Mouse (Mus musculus): ENCODE results near the gene Minos1. TPM values are rescaled to one million over a fixed set of nuclear protein-coding genes. Genes with fewer than 3 reads are reported as not detected.

The Minos1 gene
- total RNA-seq, 1 experiment from 2014 or later, result 102 TPM

GRCm38 (mm10) chr4:139080259-139080658 is 50.7 kb downstream of the Minos1 start:
- ATAC-seq (replicated peaks; ENCODE audit: insufficient number of reproducible peaks, low FRiP score, low TSS enrichment, poor library complexity, severe bottlenecking), result no peak

- no peak for ATAC-seq (replicated peaks; ENCODE audit: insufficient number of reproducible peaks, low FRiP score, low TSS enrichment, poor library complexity, severe bottlenecking)
These were observed 51.5 kb downstream of the Minos1 start for GRCm38 (mm10) chr4:139079439-139079838.

- no peak for ATAC-seq (replicated peaks; ENCODE audit: insufficient number of reproducible peaks, low FRiP score, low TSS enrichment, poor library complexity, severe bottlenecking)
These were observed 52.2 kb downstream of the Minos1 start for GRCm38 (mm10) chr4:139078726-139079125.

- ATAC-seq (replicated peaks; ENCODE audit: insufficient number of reproducible peaks, low FRiP score, low TSS enrichment, poor library complexity, severe bottlenecking), result no peak
These were observed 52.6 kb downstream of the Minos1 start for GRCm38 (mm10) chr4:139078313-139078712.

- ATAC-seq (replicated peaks; ENCODE audit: insufficient number of reproducible peaks, low FRiP score, low TSS enrichment, poor library complexity, severe bottlenecking), result no peak
These were observed 55.0 kb downstream of the Minos1 start for GRCm38 (mm10) chr4:139075915-139076314.

- ATAC-seq (replicated peaks; ENCODE audit: insufficient number of reproducible peaks, low FRiP score, low TSS enrichment, poor library complexity, severe bottlenecking), result no peak
These were observed 55.7 kb downstream of the Minos1 start, which contains the start of gene Htr6 for GRCm38 (mm10) chr4:139075041-139075711. Gene Htr6, minus strand, starts transcription at chr4:139075570.

- ATAC-seq (replicated peaks; ENCODE audit: insufficient number of reproducible peaks, low FRiP score, low TSS enrichment, poor library complexity, severe bottlenecking), result no peak
These were observed 56.9 kb downstream of the Minos1 start for GRCm38 (mm10) chr4:139074060-139074459.

- no peak for ATAC-seq (replicated peaks; ENCODE audit: insufficient number of reproducible peaks, low FRiP score, low TSS enrichment, poor library complexity, severe bottlenecking)
These were observed 62.6 kb downstream of the Minos1 start for GRCm38 (mm10) chr4:139068287-139068686.

GRCm38 (mm10) chr4:139064831-139065230 is 66.1 kb downstream of the Minos1 start:
- no peak for ATAC-seq (replicated peaks; ENCODE audit: insufficient number of reproducible peaks, low FRiP score, low TSS enrichment, poor library complexity, severe bottlenecking)

- no peak for ATAC-seq (replicated peaks; ENCODE audit: insufficient number of reproducible peaks, low FRiP score, low TSS enrichment, poor library complexity, severe bottlenecking)
These were observed 71.3 kb downstream of the Minos1 start for GRCm38 (mm10) chr4:139059569-139059968.

GRCm38 (mm10) chr4:139058029-139058428 is 72.9 kb downstream of the Minos1 start:
- no peak for ATAC-seq (replicated peaks; ENCODE audit: insufficient number of reproducible peaks, low FRiP score, low TSS enrichment, poor library complexity, severe bottlenecking)

- no peak for ATAC-seq (replicated peaks; ENCODE audit: insufficient number of reproducible peaks, low FRiP score, low TSS enrichment, poor library complexity, severe bottlenecking)
These were observed 73.6 kb downstream of the Minos1 start for GRCm38 (mm10) chr4:139057291-139057690.

GRCm38 (mm10) chr4:139055744-139056143 is 75.2 kb downstream of the Minos1 start:
- no peak for ATAC-seq (replicated peaks; ENCODE audit: insufficient number of reproducible peaks, low FRiP score, low TSS enrichment, poor library complexity, severe bottlenecking)

GRCm38 (mm10) chr4:139055336-139055735 is 75.6 kb downstream of the Minos1 start:
- ATAC-seq (replicated peaks; ENCODE audit: insufficient number of reproducible peaks, low FRiP score, low TSS enrichment, poor library complexity, severe bottlenecking), result no peak

GRCm38 (mm10) chr4:139054300-139054923 is 76.5 kb downstream of the Minos1 start:
- no peak for ATAC-seq (replicated peaks; ENCODE audit: insufficient number of reproducible peaks, low FRiP score, low TSS enrichment, poor library complexity, severe bottlenecking)

GRCm38 (mm10) chr4:139053391-139053790 is 77.5 kb downstream of the Minos1 start:
- no peak for ATAC-seq (replicated peaks; ENCODE audit: insufficient number of reproducible peaks, low FRiP score, low TSS enrichment, poor library complexity, severe bottlenecking)

- no peak for ATAC-seq (replicated peaks; ENCODE audit: insufficient number of reproducible peaks, low FRiP score, low TSS enrichment, poor library complexity, severe bottlenecking)
These were observed 78.1 kb downstream of the Minos1 start for GRCm38 (mm10) chr4:139052796-139053195.

Measured in monocyte, adult 5-6 weeks (primary cell).